Mouse (Mus musculus) cerebellum, postnatal 4 days (tissue): Measurements from ENCODE around the gene Hmgb1.
A peak's percentile ranks its signal among the peaks of the same experiment; 100 is the strongest.

Experiments used
- DNase-seq, 2 experiments: peaks; one replicate each; pipeline ENCODE4 v3.0.0; 2022; ENCODE audit warnings: low spot score in 2 of 2, mixed read lengths in 1 of 2

Gene Hmgb1

DNA sequence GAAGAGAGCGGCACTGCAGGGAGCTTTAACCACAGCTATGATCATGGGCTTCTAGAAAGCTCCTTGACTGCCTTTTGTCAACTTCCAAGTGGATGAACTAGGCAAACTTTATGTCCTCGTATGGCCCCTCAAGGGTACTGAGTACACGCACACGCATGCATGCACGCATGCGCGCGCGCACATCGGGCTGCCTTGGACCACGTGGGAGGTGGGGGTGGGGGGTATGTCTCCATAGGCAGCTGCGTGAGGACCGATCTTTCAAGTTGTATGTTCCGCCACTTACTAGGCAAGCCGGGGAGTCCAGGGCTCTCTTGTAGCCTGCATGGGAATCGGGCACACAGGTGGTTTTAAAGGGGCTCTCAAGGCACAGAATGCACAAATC, 163.6 kb downstream of the Hmgb1 start:
- no peak for DNase-seq

DNA sequence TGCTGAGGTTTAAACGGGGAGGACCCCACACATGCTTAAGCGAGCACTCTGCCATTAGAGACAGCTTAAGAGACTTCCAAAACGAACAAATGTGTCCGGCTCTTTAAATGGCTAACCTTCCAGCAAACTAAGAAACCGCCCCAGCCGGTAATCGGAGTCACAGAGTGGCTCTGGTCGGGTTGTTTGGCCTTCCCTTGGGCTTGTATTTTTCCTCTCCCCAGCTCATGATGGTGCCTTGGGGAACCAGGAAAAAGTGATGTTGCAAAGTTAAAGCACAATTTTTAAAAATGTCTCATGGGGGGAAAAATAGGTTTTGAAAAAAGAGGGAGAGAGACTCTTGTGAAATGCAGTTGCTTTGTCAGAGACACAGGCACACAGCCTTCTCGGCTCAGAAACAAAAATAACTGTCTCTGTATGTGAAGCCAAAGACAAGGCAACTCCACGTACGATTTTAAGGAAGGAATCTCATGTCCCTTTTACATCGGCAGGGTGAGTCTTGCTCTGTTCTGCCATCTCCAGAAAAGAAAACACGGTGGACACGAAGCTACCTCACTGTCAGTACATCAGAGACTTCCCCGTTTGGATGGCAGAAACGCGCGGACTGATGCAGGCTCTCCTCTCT, 164.1 kb downstream of the Hmgb1 start:
- no peak for DNase-seq

DNA sequence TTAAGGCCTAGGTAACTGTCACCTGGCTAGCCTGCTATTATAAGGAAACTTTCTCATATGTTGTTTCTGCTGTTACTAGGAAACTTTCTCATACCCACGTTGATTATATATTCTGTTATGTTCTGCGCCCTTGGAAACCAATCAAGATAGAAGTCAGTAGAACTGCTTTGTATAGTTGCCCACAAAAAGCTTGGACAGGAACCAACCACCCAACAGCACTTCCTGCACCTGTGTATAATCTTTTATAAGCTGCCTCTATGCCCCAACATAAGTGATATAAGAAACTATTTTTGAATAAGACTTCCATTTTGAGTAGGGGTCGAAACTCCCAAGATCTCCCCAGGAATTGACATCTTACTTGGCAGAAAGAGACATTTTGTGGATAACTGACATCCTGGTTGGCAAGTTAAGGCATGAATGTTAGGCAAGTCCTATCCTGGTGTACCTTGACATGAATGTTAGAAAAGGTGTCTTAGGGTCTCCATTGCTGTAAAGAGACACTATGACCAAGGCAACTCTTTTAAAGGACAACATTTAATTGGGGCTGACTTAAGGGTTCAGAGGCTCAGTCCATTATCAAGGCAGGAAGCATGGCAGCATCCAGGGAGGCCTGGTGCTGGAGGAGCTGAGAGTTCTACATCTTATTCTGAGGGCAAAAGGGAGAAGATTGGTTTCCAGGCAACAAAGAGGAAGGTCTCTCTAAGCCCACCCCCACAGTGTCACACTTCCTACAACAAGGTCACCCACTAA, 166.4 kb downstream of the Hmgb1 start:
- DNase-seq = no peak

DNA sequence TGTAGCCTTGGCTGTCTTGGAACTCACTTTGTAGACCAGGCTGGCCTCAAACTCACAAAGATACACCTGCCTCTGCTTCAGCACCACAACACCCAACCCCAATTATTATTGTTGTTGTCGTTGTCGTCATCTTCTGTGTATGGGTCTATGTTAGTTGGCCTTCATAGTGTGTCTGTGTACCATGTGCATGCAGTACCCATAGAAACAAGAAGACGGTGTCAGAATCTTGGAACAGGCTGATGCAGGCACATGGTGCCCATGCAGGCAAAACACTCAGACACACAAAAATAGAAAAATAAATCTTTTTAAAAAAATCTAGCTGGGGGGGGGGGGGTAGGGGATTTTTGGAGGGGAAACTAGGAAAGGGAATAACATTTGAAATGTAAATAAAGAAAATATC, 167.1 kb downstream of the Hmgb1 start:
- no peak for DNase-seq

DNA sequence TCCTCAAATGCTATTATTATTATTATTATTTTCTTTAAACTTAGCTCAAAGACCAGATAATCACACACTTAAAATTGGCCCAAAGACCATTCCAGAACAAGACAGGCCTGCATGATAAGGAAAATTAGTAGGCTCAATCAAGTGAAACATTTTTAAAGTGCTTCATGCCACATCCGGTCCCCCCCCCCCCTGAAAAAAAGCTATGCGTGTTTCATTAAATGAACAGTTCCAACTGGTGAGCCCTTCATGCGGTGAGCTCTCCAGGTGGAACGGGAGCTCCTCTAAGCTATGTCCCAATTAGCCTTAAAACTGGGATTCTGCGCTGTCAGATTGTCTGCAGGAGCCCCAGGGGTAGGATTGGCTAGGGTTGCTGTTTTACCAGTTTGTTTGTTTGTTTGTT, 168.0 kb downstream of the Hmgb1 start:
- DNase-seq = no peak

DNA sequence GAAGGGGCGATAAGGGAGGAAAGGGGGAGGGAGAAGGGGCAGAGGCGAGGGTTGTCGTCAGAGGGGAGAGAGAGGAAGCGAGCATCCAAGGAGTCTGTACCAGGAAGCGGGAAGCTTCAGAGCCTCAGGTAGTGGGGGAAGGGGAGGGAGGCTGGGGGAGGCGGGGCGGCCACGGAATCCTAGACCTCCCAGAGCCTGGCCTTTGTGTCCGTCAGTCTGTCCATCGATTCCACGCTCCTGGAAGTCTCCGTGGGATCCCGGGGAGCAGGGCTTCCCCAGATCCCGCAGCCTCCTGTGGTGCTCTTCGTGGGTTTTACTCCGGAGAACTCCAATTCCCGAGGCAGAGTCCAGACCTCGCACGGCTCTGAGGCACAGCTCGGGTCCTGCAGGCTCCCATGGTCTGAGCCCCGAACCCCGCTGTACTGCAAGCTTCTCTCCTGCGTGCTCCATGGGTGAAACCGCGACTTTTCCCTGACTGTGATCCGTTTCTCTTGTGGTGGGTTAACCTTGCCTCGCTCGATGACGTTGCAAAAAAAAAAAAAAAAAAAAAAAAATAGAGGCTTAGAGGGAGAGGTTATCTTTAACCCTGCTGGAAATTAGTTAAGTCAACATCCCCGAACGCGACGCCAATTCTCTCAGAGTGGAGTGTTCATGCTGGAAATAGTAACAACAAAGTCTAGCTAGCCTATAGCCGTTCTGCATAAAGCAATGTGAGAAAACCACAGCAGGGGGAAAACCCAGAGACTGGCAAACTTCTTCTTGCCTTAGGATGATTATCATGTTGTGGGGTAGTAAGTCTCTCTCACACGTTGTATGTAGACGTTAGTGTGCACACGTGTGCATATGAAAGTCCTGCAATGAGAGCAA, 168.7 kb downstream of the Hmgb1 start:
- no peak for DNase-seq

DNA sequence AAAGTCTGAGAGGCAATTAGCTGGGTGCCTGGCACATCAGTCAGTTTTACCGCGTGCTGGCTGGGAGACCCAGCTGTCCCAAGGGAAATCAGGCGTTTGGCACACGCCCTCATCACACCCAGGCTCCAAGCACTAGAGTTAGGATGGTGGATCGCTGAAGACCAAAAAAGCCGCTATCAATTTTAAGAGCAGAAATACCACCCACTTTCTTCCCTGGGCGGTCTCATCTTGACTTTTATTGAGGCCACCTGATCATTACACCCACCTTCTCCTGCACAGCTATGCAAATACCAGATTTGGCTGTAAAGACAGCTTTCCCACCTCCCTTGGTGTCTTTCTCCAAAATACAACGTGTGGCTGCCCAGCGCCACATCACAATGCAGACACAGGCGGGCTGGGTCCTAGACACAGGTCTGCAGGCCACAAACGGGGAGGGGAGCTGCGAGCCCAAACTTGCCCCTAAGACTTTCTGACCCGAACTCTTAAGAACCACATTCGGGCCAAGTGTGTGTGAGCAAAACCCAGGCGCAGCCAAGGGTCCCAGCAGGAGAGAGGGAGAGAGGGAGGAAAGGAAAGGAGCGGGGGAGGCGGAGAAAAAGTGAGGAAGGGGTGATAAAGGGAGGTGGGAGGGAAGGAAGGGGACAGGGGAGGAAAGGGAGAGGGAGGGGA, 169.6 kb downstream of the Hmgb1 start:
- no peak for DNase-seq

DNA sequence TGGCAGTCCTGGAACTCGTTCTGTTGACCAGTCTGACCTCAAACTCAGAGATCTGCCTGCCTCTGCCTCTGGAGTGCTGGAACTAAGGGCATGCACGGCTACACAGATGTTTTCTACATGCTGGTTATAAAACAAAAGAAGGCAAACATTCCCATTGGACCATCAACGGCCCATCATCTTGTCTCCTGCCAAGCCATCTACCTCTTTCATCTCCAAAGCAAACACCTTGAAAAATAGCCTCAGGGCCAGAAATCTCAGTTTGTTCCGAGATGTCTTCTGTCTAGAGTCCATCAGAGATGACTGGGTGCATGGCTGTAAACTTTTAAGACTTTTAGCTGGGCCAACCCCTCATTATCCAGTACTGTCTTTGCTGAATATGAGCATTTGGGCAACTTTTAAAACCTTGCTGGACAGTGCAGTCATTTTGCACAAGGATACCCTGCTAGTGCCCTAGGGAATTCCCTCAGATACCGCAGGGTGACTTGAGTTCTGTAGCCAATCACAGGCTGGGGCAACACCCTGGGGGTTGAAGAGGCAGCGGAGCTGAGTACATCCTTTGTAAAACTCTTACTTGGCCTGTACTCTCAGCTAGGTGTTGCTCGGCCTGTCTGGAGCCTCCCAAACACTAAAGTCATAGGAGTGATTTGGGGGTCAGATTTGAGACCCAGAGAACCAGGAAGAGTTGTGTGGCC, 170.3 kb downstream of the Hmgb1 start:
- DNase-seq = no peak

DNA sequence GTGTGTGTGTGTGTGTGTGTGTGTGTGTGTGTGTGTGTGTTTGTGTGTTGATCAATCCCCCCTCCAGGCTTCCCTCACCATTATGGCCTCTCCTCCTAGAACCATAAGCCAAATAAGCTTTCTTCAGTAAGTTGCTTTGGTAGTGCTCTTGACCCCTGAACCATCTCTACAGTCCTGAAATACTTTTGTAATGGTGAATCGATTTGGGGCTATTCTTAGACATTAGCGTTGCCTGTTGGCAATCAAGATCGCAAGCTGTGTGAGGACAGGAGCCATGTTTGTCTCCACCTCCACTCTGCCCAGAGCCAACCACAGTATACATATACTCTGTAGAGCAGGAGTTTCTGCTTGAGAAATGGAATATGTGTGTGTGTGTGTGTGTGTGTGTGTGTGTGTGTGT, 175.2 kb downstream of the Hmgb1 start:
- DNase-seq = no peak

DNA sequence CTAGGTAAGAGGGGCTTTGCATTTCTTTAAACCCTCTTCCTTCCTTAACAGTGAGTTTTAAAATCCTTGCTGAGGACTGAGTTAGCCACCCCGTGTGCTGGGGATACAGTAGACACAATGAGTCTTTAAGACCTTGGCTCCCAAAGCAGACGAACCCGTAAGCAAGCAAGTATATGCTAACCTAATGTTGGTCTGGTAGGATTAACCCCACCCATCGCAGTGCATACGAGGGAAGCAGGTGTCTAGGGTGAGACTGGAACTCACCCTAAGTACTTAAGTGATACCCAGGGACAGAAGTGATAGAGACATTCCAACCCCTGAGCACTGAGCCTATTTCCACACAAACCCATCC, 177.0 kb downstream of the Hmgb1 start:
- no peak for DNase-seq

DNA sequence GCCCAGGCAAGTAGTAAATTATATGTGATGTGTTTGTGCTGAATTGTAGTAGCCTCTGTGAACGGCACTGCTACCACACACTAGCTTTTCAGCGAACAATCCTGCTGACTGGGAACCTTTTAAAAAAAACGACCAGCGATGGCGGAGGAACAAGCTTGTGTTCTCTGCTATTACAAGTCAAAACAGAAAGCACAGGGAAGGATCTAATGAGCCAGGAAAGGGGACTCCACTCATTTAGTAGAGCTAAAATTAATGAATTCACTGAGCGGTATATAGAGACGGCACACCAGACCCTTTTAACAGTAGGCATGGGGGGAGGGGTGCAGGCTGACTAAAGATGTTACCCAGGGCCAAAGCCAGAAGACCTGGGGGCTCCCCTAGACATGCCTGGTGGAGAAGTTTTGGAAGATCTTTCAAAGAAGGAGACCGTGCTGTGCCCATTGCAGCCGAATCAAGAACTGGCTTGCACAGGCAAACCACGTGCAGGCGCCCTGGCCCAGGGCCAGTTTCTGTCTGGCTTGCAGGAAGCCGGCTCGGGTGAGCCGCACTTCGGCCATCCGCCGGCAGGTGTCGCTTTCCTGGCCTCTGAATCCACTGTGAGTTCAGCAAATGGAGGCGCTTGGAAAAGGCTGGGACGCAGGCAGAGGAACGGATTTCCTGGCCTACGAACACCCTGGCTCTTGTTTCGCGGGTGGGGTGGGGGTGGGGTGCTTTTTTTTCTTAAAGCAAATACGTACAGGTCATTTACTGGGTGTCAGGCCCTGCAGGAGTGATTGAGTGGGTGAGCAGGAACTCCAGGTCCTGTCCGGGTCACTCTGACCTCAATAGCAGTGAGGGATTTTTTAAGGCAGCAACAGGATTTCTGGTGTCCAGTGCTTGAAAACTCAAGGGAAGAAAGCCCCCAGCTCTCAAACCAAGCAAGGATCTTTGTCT, 177.7 kb downstream of the Hmgb1 start:
- peak; percentile 100 for DNase-seq

DNA sequence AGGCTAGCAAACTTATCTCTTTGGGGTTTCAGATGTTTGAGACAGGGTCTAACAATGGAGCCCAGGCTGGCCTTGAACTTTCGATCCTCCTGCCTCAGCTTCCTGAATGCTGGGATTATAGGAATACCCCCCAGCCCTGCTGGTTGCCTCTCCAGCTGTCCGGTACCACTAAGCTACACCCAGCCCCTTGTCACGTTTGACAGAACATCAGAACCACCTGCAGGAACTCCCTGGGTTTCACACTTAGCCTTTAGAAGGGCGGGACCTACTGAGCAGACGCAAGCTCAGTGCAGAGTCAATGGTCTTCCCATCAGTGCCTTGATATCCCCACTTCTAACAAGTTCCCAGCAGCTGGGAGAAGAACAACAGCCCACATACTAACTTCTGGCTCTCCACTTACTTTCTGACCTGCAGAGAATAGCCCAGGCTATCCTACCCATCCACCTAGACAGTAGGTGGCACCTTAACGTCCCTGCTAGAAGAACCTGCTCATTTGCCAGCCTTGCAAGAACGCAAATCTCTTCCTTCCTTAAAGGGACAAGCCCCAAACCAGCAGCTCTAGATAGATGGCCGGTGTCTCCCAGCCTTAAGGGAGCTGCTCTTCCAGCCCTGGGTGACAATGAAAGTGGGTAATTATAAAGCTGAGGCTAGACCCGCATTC, 178.5 kb downstream of the Hmgb1 start:
- DNase-seq = no peak

DNA sequence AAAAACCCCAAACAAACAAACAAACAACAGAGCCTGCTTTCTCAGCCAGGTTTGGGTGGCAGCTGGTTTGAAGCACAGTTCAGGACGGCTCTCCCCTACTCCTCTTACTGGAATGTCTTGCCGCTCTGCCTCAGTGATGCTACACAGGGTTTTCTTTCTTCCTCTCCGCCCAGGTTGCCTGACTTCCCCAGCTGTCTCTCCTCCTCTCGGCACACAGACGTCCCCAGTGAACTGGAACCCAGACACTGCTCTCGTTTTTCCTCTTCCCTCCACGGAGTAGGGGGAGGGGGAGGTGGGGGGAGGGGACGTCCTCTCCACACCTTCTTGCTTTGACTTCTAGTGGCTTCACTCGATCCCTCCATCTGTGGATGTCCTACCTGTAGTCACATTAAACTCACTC, 179.2 kb downstream of the Hmgb1 start:
- DNase-seq = no peak

DNA sequence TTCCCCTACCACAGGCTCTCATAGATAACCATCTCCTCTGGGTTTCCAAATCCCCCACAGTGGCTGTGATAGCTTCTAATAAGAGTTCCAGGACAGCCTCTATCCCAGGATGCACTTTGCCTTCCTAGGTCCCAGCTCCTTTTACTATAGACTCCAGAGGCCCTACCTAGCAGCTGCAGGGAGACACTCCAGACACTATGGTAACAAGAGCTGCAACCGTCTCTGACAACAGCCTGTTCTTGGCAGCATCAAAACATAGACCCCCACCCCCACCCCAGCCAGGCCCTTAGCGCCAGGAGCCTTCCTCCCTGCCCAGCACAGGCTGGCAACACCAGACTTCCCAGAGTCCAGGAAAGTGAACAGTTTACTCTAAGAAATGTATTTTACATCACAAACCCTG, 181.2 kb downstream of the Hmgb1 start:
- no peak for DNase-seq

DNA sequence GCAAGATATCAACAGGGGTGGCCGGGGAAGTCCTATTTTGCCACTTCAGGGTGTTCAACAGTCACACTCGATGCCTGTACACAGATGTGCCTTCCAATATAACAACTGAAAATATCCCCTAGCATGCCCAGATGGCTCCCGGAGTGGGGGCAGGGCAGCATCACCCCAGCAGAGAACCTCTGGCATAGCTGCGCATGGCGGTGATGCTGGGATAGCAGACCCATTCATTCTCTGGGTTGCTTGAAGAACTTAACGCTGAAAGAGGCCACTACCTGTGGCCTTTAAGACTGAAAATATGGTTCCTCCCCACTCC, 181.5 kb downstream of the Hmgb1 start:
- no peak for DNase-seq

DNA sequence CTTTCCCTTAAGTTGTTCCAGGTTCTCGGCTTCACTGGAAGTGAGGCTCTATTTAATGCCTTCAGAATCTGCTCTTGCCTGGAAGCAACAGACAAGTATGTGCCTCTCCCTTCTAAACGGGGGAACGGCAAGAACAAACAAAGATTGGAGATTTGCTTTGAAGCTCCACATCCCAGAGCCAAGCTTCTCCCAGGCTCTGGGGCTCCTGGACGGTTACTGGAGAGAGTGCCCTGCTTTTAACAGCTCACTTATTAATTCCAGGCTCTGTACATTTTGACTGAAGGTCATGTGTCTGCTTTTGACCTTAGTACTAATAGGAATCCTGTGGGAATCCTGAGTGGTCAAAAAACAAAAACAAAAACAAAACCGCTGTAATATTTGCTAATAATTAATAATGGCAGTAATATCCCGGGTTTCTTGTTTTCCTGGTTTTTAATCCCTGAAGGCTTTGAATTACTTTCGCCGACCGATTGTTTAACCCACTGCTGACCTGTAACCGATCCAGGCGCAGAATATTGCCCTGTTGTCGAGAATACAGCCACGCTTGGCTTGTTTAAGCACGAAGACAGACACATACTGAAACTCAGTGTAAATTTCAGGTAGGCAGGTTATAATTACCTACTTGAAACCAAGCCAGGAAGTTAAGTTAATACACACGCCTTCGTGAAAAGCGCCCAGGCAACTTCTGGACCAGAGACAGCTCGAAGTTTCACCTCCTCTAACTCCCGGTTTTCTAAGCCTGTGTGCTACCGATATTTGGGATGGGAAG, 182.1 kb downstream of the Hmgb1 start:
- DNase-seq = no peak

DNA sequence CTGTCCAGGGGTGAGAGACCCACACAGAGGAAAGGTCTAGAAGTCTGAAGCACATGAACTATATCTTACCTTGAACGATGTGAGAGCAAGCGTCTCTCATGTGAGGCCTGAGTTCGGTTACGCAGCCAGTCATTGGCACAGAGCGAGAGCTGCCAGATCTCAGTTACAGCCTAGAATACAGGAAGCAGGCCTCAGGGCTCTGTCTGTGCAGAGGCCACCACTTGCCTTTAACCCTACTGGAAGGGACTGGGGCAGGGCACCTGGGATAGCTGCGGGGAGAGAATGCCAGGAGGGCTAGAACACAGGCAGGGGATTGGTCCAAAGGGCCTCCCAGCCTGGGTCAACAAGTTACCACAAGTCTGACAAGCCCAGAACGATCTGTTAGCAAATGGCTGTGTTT, 184.5 kb downstream of the Hmgb1 start:
- DNase-seq = no peak

DNA sequence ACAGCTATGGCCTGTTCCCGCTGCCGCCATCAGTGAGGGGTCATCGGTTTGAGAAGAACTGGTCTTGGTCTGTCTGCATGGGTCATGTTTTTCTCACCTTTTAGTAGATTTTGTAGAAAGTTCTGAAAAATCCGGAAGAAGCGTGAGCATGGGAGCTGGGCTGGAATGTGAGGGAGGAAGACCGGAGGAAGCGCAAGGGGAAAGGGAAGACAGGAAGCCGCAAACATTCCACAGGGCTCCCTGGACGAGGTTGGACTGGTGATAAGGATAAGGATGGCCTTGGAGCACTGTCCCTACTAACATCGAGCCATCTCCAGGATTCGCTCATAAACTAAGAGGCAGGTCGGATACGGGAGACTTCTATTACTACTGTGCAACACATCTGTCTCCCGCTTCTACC, 185.8 kb downstream of the Hmgb1 start:
- DNase-seq = no peak

DNA sequence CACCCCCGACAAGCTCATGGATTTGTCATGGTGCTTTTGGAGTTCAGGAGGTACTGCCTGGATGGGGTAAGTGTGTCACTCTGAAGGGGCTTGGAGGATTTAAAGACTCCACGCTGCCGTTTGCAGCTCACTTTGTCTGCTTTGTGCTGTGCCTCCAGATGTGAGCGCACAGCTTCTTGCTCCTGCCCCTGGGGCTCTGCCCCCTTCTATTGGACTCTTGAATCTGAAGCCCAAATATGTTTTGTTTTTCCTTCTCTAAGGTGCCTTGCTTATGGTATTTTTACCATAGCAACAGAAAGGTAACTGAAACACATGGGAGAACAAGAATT, 187.6 kb downstream of the Hmgb1 start:
- DNase-seq = no peak
